Mouse (Mus musculus): Measurements from ENCODE around the gene Crot.

GRCm38 (mm10) chr5:8987925-8988324 lies 9.2 kb downstream of the Crot start:
- TF ChIP-seq TCF12 (IDR thresholded peaks at IDR 0.05; ENCODE audit: low read depth, low read length), result no peak
- TF ChIP-seq E2F4 (IDR thresholded peaks at IDR 0.05; ENCODE audit: borderline replicate concordance, low read depth, low read length), result no peak
- no peak for TF ChIP-seq MAX (IDR thresholded peaks at IDR 0.05; ENCODE audit: low read length)
- no peak for TF ChIP-seq HCFC1 (IDR thresholded peaks at IDR 0.05; ENCODE audit: low read depth, low read length)
- TF ChIP-seq POLR2A (IDR thresholded peaks at IDR 0.05; ENCODE audit: control insufficient read depth in 1 of 2, insufficient read depth in 1 of 2, low read depth in 1 of 2, low read length in 2 of 2, poor library complexity in 1 of 2), result no peak
- TF ChIP-seq NRF1 (IDR thresholded peaks at IDR 0.05; ENCODE audit: insufficient read depth, low read depth, low read length, poor library complexity, severe bottlenecking), result no peak
- no peak for TF ChIP-seq ZKSCAN1 (IDR thresholded peaks at IDR 0.05; ENCODE audit: low read depth, low read length)
- no peak for TF ChIP-seq USF1 (IDR thresholded peaks at IDR 0.05; ENCODE audit: low read depth, low read length)
- no peak for TF ChIP-seq CTCF (IDR thresholded peaks at IDR 0.05 in 2 of 3, conservative IDR thresholded peaks at IDR 0.05 in 1 of 3; ENCODE audit: control insufficient read depth in 1 of 3, insufficient read depth in 1 of 3, low read depth in 2 of 3, low read length in 3 of 3, poor library complexity in 1 of 3, severe bottlenecking in 1 of 3)
- no peak for TF ChIP-seq ETS1 (IDR thresholded peaks at IDR 0.05; ENCODE audit: low read depth, low read length)
- no peak for TF ChIP-seq TBP (IDR thresholded peaks at IDR 0.05; ENCODE audit: low read depth, low read length)
- TF ChIP-seq JUND (IDR thresholded peaks at IDR 0.05; ENCODE audit: low read depth, low read length), result no peak

Measured in MEL (cell line).